Mouse (Mus musculus) embryonic facial prominence, embryonic 10.5 days (tissue): ENCODE data around the gene Gm44511. TPM values are rescaled to one million over a fixed set of nuclear protein-coding genes. Genes with fewer than 3 reads are reported as not detected.
"Not testable (repeated sequence)": the region's sequence is repeated elsewhere in the genome, so short reads cannot be mapped to it uniquely, and the experiment has no call there.

Source experiments
- DNase-seq: peaks from one replicate; pipeline ENCODE4 v3.0.0-alpha.2; 2017; ENCODE audit warnings: low spot score
- H3K27ac ChIP-seq: fragments of 300-500 bp; sonication (generic); replicated peaks from 2 replicates; pipeline ENCODE4 v1.5.1; 2016; ENCODE audit warnings: mild to moderate bottlenecking
- H3K27me3 ChIP-seq: fragments of 300-500 bp; sonication (generic); replicated peaks from 2 replicates; pipeline ENCODE4 v1.6.1; 2016; ENCODE audit warnings: low read depth, mild to moderate bottlenecking; ENCODE audit not compliant: poor library complexity, severe bottlenecking
- H3K36me3 ChIP-seq: fragments of 300-500 bp; sonication (generic); replicated peaks from 2 replicates; pipeline ENCODE4 v1.6.1; 2016; ENCODE audit warnings: mild to moderate bottlenecking, moderate library complexity
- H3K4me1 ChIP-seq: fragments of 300-500 bp; sonication (generic); 2 replicates; pipeline ENCODE4 v1.6.1; 2016
- H3K4me3 ChIP-seq: fragments of 300-500 bp; sonication (generic); 2 replicates; pipeline ENCODE4 v1.5.1; 2016; ENCODE audit warnings: mild to moderate bottlenecking, moderate library complexity
- H3K9me3 ChIP-seq: fragments of 300-500 bp; sonication (generic); 2 replicates; pipeline ENCODE4 v1.6.1; 2016; ENCODE audit warnings: mild to moderate bottlenecking
- WGBS: fragments of 180-500 bp; shearing (Covaris S2); methylation state at CpG from one replicate; pipeline ENCODE4 v1.1.7; 2016; 5-methylcytosine and 5-hydroxymethylcytosine counted together
- polyA plus RNA-seq: library from polyadenylated mRNA; unstranded; fragments of >200 nt; fragmentation: Nextera tagmentation; extraction: Ambion mirVana; gene quantifications from 2 replicates; pipeline ENCODE4 v1.2.1, GENCODE M21; 2016

Gm44511 gene
- polyA plus RNA-seq, 1 experiment from 2014 or later, result not detected

DNA sequence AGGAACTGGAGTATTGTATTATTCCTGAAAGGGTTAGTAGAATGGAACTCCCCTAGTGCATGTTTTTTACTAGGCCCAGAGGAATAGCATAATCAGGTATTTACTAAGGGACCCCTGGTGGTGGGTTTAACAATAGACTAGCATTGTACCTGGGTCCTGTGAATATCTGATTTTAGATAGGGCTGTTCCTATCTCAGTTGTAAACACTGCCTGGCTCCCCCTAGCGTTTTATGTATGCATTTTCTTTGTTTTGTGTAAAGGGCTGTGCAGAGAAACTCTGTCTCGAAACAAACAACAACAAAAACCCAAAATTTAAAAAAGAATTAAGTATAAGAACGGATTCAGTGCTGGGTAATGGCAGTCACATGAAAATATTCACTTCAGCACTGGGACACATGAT lies 19.1 kb downstream of the Gm44511 start:
- no peak overlapping the region for H3K27ac ChIP-seq
- 72% methylated on average over 3 of the region's 3 CpGs for WGBS
- no peak for DNase-seq
- no peaks in the 10 kb centered on the region for H3K9me3 ChIP-seq
- H3K4me3 ChIP-seq, result no peak overlapping the region
- peaks cover 6% of the 10 kb centered on the region for H3K4me1 ChIP-seq
- no peaks in the 10 kb centered on the region for H3K36me3 ChIP-seq
- no peaks in the 10 kb centered on the region for H3K27me3 ChIP-seq

DNA sequence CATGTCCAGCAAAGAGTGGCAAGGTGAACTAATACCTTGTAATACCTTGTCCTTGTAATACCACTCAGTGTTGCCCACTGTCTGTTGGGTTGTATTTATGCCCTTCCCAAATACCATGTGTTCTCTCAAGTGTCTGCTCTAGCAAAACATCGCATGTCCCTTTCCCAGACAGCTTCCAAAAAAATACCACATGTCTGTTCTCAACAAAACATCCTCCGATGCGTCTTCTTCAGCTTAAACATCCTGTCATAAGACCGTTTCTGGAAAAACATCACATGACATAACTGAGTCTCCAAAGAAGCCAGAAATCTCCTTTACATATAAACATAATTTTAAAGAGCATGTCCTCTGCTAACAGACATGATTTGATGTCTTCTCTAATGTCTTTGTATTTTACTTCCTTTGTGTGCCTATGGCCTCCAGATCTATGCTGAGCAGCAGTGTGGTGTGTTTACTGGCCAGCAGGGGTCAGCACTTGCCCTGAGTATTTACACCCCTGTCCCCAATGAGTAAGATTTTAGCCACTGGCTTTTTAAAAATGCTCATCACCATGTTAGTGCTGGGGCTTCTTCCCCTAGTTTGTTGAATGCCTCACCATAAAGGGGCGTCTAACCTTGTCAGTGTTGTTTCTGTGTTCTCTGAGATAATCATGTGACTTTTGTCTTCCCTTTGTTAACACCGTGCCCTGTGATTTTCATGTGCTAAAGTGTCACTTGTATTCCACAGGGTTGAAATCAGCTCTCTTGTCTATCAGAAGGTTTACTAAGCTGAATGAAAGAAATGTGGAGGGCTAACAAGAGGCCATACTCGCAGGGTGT lies 21.1 kb downstream of the Gm44511 start:
- not testable (repeated sequence) for H3K4me3 ChIP-seq, H3K27me3 ChIP-seq, H3K9me3 ChIP-seq, H3K36me3 ChIP-seq, H3K4me1 ChIP-seq, H3K27ac ChIP-seq
- 69% methylated on average over 7 of the region's 7 CpGs for WGBS
- peak; percentile 71 for DNase-seq

DNA sequence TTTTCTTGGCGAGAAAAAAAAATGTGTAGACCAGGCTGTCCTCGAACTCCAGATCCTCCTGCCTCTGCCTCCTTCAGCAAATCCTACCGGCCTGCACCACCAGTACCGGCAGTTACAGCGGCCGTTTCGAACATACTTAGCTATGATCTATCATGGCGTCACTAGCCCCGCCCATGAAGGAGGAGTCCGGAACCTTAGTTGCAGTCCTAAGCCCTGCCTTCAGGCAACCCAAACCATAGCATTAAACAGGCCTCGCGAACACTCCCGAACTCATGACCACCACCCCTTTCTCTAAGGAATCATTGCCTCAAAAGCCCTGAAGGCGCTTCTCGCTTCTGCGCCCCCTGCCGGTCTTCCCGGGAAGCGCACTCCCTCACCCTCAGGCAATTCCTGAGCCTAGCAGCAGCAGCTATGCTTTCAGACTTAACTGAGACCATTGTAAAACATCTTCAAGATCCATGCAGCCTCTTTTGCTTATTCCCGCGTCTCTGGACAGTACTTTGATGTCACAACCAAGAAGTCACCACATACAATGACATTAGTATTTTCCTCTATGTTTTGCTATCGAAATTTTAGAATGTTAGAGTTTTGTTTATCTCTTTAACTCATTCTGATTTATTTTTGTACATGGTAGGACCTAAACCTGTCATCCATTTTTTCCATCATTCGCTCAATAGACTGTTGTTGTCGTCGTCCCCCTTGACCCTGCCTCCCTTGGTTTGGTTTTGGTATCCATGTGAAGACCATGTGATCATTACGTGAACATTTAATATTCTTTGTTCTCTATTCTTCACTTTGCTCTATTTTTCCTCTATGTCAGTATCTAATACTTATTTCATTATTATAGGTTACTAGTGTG lies 22.9 kb downstream of the Gm44511 start:
- Histone ChIP-seq H3K36me3 (no peaks in the 10 kb centered on the region), H3K9me3 (no peaks in the 10 kb centered on the region), H3K4me3 (peak overlapping the region; percentile 63), H3K27ac (peak overlapping the region; percentile 78), H3K27me3 (no peaks in the 10 kb centered on the region), H3K4me1 (peaks cover 9% of the 10 kb centered on the region)
- WGBS, result 8% methylated on average over 26 of the region's 26 CpGs
- peak; percentile 96 for DNase-seq

DNA sequence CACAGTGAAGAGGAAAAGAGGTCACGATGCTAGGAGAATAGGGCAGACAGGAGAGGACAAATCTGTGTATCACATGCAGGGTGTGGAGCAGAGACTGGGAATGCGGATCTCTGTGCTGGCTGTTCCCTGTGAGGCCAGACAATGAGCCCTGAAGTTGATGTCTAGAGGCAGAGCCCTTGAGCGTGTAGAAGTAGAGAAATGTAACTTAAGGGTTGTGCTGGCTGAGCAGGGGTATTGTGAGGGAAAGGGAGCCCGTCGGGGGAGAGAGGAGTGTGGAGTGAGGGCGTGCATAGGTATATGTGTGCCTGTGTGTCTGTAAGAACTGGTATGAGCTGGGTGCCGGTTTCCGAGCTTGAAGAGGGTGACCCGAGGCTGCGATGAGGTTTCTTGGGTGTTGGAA lies 23.6 kb downstream of the Gm44511 start:
- Histone ChIP-seq H3K4me3 (peak overlapping the region; percentile 63), H3K4me1 (peaks cover 16% of the 10 kb centered on the region), H3K27me3 (no peaks in the 10 kb centered on the region), H3K9me3 (no peaks in the 10 kb centered on the region), H3K27ac (peak overlapping the region; percentile 78), H3K36me3 (no peaks in the 10 kb centered on the region)
- no peak for DNase-seq
- WGBS, result 9% methylated on average over 10 of the region's 10 CpGs

DNA sequence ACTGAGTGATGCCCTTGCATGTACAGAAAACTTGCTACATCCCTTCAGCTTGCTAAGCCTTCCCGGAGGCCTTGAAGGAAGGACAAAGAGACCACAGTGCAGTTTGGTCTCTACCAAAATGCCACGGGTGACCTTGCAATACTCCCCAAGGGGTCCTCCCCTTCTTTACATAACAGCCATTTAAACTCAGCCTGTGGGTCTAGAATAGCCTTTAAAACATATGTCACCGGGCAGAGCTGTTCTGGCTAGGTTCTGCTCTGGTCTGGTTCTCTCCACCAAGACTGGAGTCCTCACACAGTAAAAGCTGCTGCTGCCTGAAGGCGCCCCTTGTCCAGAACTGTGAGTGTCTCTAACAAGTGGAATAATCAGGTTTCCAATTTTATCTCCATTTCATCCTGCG lies 25.4 kb downstream of the Gm44511 start:
- 75% methylated on average over 5 of the region's 5 CpGs for WGBS
- not testable (repeated sequence) for H3K36me3 ChIP-seq, H3K27ac ChIP-seq

DNA sequence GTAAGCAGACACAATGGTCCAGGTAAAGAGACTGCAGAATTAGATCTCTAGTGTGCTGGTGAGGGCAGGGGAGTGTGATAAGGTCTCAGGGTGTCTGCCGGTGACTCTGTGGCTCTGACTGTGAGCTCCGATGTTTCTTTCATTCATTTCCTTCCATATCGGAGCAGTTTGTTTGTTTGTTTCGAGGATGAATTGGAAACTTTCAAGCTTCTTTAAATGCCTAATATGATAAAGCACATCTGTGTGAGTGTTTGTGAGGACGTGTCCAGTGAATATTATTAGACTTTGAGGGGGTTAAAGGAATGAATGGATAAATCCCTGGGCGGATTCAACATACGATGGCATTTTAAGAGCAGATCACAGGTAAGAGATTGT lies 26.2 kb downstream of the Gm44511 start:
- peak overlapping the region; percentile 85 for H3K27ac ChIP-seq
- H3K4me1 ChIP-seq, result peaks cover 19% of the 10 kb centered on the region
- H3K9me3 ChIP-seq, result no peaks in the 10 kb centered on the region
- H3K36me3 ChIP-seq, result no peaks in the 10 kb centered on the region
- WGBS, result 25% methylated on average over 7 of the region's 7 CpGs
- no peaks in the 10 kb centered on the region for H3K27me3 ChIP-seq
- DNase-seq, result no peak
- peak overlapping the region; percentile 68 for H3K4me3 ChIP-seq

More for the DNA sequence above, 25.4 kb downstream of the Gm44511 start:
- H3K4me3 ChIP-seq, DNase-seq, H3K9me3 ChIP-seq, H3K27me3 ChIP-seq: not testable (repeated sequence)
- H3K4me1 ChIP-seq, result peaks cover 19% of the 10 kb centered on the region

DNA sequence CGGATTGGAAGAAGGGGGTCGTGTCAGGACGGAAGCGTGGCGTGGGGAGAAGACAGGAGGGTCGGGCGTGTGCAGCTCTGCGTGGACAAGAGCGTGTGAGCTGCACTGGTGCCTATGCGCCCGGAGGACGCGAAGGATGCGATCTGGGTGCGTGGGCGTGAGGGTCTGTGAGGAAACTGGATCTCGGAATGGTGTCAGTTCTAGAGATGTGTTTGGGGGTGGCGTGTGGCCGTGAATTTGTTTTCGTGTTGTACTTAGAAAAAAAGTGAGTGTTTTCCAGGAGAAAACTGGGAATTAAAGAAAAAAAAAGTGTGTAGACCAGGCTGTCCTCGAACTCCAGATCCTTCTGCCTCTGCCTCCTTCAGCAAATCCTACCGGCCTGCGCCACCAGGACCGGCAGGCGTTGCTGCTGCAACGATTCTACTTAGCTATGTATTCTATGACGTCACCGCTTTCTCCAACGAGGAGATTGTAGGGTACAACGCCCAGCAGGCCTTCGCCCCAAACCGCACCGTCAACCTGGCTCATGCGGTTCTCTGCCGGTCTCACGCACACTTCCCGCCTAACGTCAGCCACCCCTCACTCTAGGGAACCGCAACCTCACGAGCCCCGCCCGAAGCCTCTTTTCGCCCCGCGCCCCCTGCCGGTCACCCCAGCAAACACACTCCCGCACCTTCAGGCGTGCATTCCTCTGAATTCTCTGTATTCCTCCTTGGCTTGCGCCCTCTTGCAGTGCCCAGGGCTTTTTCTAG lies 26.8 kb downstream of the Gm44511 start:
- under 1% methylated on average over 49 of the region's 49 CpGs for WGBS
- Histone ChIP-seq H3K27ac (peak overlapping the region; percentile 85), H3K4me1 (peaks cover 19% of the 10 kb centered on the region), H3K4me3 (peak overlapping the region; percentile 68)
- not testable (repeated sequence) for H3K27me3 ChIP-seq, H3K36me3 ChIP-seq, H3K9me3 ChIP-seq
- peak; percentile 91 for DNase-seq

DNA sequence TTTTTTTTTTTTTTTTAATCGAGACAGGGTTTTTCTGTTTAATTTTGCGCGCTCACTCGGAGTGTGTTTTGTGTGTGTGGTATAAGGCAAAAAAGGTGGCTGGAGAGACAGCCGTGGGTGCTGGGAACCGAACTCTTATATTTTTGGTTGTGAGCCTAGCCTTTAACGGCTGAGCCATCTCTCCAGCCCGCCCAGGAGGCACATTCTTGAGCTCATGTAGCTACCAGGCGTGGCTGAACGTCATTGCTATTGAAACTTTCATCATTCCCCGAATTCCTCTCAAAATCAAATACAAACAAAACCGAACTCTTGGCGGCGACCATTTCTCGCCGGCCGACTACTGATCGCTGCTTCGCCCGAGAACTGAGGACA lies 27.4 kb downstream of the Gm44511 start:
- not testable (repeated sequence) for H3K9me3 ChIP-seq, H3K27me3 ChIP-seq, H3K36me3 ChIP-seq
- WGBS, result under 1% methylated on average over 20 of the region's 20 CpGs
- DNase-seq, result peak; percentile 88
- Histone ChIP-seq H3K4me1 (peaks cover 19% of the 10 kb centered on the region), H3K4me3 (peak overlapping the region; percentile 68), H3K27ac (peak overlapping the region; percentile 85)

DNA sequence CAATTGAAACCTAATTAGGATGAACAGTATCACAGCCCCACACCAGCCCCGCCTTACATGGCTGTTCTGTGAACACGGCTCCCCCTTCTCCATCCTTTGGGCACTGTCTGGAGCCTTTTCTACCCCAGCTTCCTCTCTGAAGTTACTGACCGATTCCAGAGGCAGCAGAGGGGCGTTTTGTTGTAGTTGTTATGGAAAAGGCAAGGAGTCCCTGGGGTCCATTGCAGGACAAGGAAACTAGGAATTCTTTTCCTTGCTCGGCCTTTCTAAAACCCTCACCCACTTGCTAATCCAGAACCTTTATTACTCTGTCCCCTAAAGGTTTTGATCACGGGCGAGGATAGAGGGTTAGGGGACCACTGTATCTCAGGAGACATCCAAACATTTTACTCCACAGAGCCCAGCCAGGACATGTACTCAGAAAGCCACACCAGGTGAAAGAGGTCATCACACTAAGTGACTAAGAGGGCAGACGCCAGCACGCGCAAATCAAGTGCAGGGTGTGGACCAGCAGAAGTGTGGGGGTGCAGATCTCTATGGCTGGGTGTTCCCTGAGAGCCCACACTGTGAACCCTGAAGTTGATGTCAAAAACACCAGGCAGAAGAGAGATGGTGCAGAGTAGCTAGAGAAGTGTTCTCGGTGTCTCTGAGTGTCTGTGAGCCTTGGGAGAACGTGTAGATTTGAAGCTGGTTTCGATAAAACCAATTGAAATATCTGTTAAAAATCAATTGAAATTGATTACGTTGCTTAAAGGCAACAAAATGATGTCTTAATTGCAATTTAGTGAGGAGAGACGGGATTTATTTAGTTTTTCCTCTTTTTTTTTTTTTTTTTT lies 28.0 kb downstream of the Gm44511 start:
- H3K4me3 ChIP-seq, result peak overlapping the region; percentile 68
- WGBS, result 12% methylated on average over 15 of the region's 15 CpGs
- H3K4me1 ChIP-seq, result peaks cover 19% of the 10 kb centered on the region
- no peaks in the 10 kb centered on the region for H3K36me3 ChIP-seq
- DNase-seq, result peak; percentile 38
- H3K9me3 ChIP-seq, result no peaks in the 10 kb centered on the region
- no peaks in the 10 kb centered on the region for H3K27me3 ChIP-seq
- peak overlapping the region; percentile 65; the same call in 1 of the 2 replicates for H3K27ac ChIP-seq

DNA sequence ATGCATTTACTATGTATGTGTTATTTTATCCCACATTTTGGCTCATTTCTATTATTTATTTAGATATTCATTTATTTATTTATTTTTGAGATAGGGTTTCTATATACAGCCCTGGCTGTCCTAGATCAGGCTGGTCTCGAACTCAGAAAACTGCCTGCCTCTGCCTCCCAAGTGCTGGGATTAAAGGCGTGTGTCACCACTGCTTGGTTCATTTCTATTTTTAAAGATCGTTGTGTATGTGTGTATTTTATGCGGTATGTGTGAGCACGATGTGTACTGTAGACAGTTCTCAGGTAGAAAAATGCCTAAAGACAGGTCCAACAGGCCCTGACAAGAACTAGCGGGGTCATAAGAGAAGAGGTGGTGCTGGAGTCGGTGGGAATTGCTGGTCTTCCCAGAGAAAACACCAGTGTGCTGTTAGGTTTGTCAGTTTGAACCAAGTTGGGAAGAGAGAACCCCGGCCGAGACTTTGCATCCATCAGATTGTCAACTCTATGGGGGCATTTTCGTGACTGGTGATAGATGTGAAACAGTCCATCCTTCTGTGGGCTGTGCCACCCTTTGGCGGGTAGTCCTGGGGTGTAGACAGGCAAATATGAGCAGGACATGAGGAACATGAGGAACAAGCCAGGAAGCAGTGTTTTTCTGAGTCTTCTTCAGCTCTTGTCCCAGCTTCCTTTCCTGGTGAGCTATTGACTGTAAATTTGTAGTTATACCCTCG lies 28.8 kb downstream of the Gm44511 start:
- Histone ChIP-seq H3K4me1 (peaks cover 16% of the 10 kb centered on the region), H3K9me3 (no peaks in the 10 kb centered on the region), H3K27ac (no peak overlapping the region), H3K4me3 (peak overlapping the region; percentile 68; the same call in 1 of the 2 replicates), H3K27me3 (no peaks in the 10 kb centered on the region), H3K36me3 (no peaks in the 10 kb centered on the region)
- no peak for DNase-seq
- 81% methylated on average over 12 of the region's 12 CpGs for WGBS

DNA sequence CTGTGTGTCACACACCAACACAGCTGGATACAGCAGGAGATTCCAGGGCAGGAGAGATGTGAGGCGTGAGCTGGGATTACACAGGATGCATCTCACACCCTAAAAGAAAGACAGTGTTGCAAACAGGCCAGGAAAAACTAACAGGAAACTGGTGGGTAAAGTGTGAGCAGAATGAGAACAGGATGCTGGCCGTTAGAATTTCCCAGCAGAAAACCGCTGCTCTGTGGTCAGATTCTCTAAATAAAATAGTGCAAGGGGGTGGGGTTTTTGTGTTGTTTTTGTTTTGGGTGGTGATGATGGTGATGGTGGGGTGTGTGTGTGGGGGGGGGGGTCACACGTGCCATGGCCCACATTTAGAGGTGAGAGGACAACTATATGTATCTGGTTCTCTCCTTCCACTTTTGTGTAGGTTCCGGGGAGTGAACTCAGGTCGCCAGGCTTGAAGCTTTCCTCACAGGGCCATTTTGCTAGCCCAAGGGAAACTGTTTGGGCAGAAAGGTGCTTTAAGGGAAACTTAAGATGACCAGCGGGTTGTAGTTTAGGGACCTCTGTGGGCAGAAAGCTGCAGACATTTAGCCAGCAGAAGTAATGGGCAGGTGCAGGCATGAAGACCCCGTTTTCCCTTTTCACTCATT lies 29.7 kb downstream of the Gm44511 start:
- H3K9me3 ChIP-seq, result no peaks in the 10 kb centered on the region
- WGBS, result 71% methylated on average over 8 of the region's 8 CpGs
- peaks cover 11% of the 10 kb centered on the region for H3K4me1 ChIP-seq
- H3K27me3 ChIP-seq, result no peaks in the 10 kb centered on the region
- H3K27ac ChIP-seq, result no peak overlapping the region
- H3K4me3 ChIP-seq, result no peak overlapping the region
- no peaks in the 10 kb centered on the region for H3K36me3 ChIP-seq
- DNase-seq, result no peak
